Mouse (Mus musculus): Measurements from ENCODE around the gene Mpped2.

GRCm38 (mm10) chr2:106889297-106890000 lies 196.4 kb downstream of the Mpped2 start:
- TF ChIP-seq POLR2A (IDR thresholded peaks at IDR 0.05; ENCODE audit: control insufficient read depth in 1 of 2, insufficient read depth in 1 of 2, low read depth in 1 of 2, low read length in 2 of 2, poor library complexity in 1 of 2) (no peak), CTCF (IDR thresholded peaks at IDR 0.05 in 2 of 3, conservative IDR thresholded peaks at IDR 0.05 in 1 of 3; ENCODE audit: control insufficient read depth in 1 of 3, insufficient read depth in 1 of 3, low read depth in 2 of 3, low read length in 3 of 3, poor library complexity in 1 of 3, severe bottlenecking in 1 of 3) (no peak), JUND (IDR thresholded peaks at IDR 0.05; ENCODE audit: low read depth, low read length) (no peak), TCF12 (IDR thresholded peaks at IDR 0.05; ENCODE audit: low read depth, low read length) (no peak), TAL1 (IDR thresholded peaks at IDR 0.05; ENCODE audit: low read length) (no peak), UBTF (IDR thresholded peaks at IDR 0.05; ENCODE audit: borderline replicate concordance, insufficient read depth, low read depth, low read length) (no peak), GATA1 (IDR thresholded peaks at IDR 0.05; ENCODE audit: low read depth, low read length) (no peak), ZKSCAN1 (IDR thresholded peaks at IDR 0.05; ENCODE audit: low read depth, low read length) (no peak), POLR2AphosphoS5 (IDR thresholded peaks at IDR 0.05; ENCODE audit: borderline replicate concordance, low read depth, low read length) (no peak), EP300 (IDR thresholded peaks at IDR 0.05; ENCODE audit: low read depth in 1 of 2, low read length in 2 of 2) (no peak), MAX (IDR thresholded peaks at IDR 0.05; ENCODE audit: low read length) (no peak), CHD1 (IDR thresholded peaks at IDR 0.05; ENCODE audit: low read depth, low read length) (no peak), SIN3A (IDR thresholded peaks at IDR 0.05; ENCODE audit: low read length) (no peak)
